Mouse (Mus musculus): Measurements from ENCODE around the gene Filip1l.

Gene Filip1l

DNA sequence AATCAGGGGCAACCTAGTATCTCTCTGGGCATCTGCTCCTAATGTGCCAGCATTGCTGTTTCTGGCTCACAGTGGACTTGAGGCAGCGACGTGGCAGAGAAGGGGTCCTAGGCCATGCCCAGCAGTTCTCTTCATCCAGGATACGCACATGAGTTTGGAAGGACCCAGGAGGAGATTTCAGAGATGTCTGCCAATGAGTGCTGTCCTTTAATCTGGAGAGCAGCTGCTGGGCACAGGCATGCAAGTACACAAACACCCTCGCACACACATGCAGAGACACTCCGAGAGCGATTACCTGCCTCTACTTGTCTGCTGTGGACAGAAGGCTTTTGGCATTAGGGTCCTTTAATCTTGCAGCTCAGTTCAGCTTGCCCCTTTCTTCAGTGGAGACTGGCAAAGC, at the start of gene Filip1l:
Gene Filip1l, plus strand, starts transcription at position 343 of the 400 bp plus-strand sequence.
- no peak for DNase-seq

DNA sequence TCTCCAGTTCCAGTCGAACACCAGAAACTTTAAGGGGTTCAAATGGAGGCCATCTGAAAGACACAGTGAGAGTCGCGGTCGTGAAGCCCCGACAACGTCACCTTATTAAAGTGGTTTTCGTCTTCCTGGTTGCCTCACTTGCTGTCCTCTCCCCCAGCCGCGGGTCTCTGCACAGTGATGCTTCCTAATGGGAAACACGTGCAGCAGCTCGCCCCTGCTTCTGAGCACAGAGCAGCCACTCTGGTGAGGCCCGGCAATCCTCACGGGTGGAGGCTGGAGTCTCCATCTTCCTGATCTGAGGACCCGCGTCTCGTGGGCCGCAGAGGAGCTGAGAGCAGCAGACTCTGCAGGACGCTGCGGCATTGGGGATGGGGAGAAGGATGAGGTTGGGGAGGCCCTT, 49.2 kb upstream of the Filip1l start:
- DNase-seq: no peak

DNA sequence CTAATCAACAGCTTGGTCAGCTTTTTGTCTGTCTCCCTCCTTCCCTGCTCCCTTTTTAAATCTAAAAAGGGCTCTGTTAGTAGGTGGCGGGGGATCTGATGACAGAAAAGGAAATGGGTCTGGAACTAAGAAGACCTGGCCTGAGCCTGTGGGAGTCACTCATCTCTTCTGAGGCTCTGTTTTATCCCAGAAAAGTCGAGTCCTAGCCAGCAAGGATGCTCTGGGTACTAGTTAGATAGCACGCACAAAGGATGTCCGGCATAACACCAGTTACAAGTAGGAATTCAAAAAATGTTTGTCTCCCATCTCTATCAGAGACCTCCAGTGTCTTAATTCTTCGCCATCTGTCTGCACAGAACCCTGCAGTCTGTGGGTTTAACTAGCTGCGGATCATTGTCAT, 47.4 kb upstream of the Filip1l start:
- no peak for DNase-seq

DNA sequence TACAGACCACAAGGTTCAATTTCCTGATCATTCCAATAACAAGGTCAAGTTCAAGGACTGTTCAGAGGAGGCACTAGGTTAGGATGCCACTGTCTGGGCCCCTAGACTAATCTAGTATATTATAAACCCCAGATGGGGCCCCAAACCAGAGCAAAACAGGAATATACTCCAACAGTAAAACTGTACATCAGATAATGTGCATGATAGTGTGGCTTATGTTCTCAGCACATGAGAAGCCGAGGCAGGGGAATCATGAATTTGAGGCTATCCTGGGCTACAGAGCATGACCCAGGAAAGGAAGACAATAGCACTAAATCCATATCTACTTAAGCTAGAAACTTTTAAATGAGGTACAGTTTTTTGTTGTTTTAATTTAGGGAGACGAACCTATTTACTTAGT, 40.8 kb upstream of the Filip1l start:
- no peak for DNase-seq

DNA sequence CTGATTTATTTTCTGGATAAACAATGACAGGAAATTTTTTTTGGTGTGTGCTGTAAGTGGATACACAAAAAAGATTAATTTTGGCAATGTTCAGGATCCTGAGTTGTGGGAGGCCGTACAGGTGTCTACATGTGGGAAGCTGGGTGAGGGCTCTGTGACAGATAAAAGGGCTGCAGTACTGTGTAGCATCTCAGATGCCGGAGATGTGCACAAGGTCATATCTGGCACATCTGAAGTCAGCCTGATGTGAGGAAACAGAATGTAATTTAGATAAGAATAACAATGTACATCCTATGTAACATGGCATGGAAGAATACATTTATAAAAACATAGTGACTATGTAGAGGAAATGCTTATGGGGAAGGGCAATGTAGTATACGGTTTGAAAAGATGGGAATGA, 39.4 kb upstream of the Filip1l start:
- no peak for DNase-seq

DNA sequence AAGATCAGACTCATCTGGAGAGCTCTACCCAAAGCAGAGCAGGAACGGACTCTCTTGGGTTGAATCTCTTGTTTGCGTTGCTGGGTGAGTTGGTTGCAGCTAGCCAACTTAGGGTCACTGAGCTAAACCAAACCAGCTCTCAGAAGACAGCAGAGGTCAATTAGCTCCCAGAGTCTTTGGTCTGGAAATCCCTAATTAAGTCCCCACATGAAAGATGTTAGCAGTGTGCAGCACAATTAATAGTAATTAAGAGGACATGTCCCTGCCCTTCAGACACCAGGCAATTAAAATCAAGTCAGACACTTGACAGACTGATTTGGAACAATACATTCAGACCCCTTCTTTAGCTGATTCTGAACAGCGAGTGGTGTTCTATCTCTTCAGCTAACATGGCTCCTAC, 38.7 kb upstream of the Filip1l start:
- DNase-seq: no peak

- no peak for DNase-seq
These were observed 37.9 kb upstream of the Filip1l start for GRCm38 (mm10) chr16:57315026-57315425.

GRCm38 (mm10) chr16:57317127-57317526, 35.8 kb upstream of the Filip1l start:
- DNase-seq: no peak

DNA sequence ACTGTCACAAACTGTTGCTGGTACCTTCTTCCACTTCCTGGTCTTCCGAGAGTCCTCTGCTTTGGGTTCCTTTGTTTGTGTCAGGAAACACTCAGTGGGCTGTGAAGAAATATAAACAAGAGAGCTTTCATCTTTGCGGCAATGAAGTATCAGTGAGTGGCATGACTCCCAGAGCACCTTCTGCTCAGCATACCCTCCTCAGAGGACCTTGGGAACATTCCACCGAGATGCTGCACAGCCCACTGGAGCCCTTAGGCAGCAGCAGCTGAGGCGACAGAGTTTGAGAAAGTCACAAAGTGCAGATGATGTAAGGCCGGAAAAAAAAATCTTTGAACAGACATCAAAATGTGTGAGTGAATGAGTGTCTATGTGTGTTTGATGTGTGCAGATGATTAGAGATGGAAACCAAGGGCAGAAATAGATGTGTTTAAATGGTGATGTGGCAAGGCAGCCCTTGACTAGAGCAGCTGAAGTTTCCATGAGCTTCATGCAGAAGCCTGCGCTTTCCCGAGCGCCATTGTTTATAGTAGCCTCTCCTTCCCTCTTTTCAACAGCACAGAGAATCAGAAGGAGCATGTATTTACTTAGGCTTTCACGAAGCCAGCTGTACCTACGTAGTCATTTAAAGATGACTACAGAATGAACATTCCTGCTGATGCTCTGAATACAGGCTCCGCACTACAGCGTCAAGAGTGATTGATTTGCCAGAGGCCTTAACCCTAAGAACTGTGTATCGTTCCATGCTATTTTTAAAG, 34.8 kb upstream of the Filip1l start:
- no peak for DNase-seq

- no peak for DNase-seq
These were observed 34.2 kb upstream of the Filip1l start for GRCm38 (mm10) chr16:57318637-57319125.

GRCm38 (mm10) chr16:57319284-57320124, 33.4 kb upstream of the Filip1l start:
- peak; percentile 6 for DNase-seq

DNA sequence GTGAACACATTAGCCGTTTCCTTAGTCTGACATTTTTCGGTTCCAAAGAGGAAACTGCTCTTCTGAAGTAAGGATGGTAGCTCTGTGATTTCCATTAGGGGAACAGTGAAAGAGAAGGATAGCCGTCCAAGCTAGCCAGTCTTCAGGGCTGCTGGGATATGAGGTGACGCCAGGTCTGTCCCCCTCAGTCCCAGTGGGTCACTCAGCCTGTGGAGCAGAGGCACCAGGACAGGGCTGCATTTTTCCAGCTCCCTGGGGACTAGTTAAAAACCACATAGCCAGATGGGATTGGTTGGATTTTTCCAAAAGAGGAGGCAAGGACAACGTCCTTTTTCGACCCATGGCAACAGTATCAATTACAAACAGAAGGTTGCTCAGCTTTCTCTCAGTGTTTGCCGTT, 25.9 kb upstream of the Filip1l start:
- DNase-seq: no peak

DNA sequence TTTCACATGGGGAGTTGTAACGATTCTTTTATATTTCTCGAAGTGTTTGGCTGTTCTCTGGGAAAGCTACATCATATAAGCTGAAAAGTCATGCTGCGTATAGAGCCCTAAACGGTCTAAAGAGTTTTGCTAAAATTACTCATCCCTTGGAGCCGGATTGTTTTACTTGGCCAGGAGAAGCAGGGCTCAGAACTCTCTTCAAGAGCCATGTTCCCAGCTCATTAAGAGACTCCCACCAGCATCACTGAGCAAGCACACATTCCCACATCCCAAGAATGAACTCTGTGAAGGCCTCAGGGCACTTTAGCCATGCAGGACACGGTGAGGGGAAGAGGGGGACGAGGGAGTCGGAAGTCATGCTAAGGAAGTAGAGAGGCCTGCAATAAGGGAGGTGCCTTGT, 23.9 kb upstream of the Filip1l start:
- no peak for DNase-seq

DNA sequence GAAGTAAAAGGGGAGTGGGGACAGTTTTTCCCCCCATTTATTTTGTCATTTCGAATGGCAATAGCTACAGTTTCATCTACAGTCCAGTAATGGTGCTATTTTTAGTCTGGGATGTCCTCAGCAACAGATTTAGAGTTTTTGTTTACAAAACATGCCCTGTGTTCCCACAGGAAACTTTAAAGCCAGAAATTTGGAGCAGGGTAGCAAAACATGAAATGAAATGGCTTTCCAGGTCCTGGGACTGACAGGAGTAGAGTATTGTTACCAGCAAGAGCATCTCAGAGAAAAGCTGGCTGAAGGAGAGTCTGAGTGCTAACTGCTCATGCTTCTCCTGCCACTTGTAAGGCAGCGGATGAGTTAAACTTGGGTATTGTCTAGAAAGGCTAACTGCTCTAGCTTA, 22.8 kb upstream of the Filip1l start:
- no peak for DNase-seq

DNA sequence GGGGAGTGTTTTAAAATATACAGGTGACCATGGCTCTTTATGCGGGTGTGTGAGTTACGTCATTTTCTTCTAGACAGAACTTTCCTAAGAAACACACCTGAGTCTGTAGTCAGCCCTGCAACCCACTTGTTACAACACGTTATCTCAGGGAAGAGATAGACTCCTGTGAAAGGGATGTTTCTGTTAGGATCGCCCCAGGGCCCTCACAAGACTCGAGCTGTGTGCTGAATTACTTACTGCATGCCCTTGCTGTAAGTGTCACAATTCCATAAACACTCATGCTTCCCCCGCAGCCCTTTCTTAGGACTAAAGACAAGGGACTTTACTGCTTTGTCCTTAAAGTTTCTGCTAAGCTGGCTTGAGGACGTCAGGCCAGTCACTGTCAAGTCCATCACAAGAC, 20.6 kb upstream of the Filip1l start:
- no peak for DNase-seq

GRCm38 (mm10) chr16:57336770-57337423, 16.0 kb upstream of the Filip1l start:
- no peak for DNase-seq

- no peak for DNase-seq
These were observed 12.9 kb upstream of the Filip1l start for GRCm38 (mm10) chr16:57339765-57340612.

DNA sequence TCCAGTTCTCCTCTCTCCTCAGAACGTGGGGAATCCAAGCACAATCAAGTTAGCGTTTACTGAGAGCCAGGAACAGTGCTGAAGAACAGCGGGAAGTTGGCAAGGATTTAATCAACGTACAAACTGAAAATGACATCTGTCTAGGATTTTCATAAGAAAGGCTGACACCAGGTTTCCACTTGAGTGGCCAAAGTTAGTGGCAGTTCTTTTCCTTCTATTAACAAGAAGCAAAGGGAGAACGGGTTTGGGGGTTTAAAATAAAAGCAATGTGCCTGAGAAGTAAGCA, 12.3 kb upstream of the Filip1l start:
- no peak for DNase-seq

DNA sequence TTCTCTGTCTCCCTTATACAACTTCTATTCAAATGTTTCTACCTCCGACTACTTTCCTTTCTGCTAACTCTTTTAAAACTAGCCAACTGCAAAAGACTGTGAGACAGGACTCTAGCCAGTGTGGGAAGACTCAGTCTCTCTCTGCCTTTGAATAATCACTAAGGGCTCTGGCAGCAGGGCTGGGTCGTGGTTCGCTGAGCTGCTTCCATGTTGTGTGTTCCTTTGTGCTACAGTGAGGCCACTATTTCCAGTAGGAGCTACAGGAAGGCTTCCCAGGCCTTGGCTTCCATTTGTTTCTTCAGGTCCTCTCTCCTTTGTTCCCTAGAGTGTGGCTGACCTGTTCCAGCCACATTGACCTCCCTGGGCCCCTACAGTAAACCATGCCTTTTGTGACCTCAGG, 6.6 kb upstream of the Filip1l start:
- DNase-seq: no peak

- peak; percentile 37 for DNase-seq
These were observed 3.9 kb upstream of the Filip1l start for GRCm38 (mm10) chr16:57349039-57349438.

- no peak for DNase-seq
These were observed 3.2 kb upstream of the Filip1l start for GRCm38 (mm10) chr16:57349689-57350088.

- DNase-seq: no peak
These were observed 351 bp downstream of the Filip1l start for GRCm38 (mm10) chr16:57353166-57353721.

DNA sequence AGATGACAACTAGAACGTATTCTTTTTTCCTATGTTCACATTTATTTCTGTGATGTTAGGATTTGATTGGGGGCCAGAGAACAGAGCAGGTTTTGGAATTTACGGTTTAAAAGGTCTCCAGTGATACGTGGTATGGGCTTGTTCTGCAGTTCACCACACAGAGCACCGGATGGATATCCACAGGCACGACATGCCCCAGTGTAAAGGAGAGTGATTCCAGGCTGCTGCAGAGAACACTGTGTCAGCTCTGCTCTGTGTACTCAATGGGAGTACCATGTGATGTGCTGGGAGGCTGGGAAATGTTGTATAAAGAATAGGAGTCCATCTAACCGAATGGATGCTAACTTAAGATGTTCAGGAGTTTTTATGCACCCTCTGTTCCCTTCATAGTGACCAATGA, 1.0 kb downstream of the Filip1l start:
- DNase-seq: no peak
